Mouse (Mus musculus): Measurements from ENCODE around the gene Taf4. TPM values are rescaled to one million over a fixed set of nuclear protein-coding genes. Genes with fewer than 3 reads are reported as not detected.

Taf4 gene
- polyA plus RNA-seq, 1 experiment from 2014 or later, result 3.7 TPM

DNA sequence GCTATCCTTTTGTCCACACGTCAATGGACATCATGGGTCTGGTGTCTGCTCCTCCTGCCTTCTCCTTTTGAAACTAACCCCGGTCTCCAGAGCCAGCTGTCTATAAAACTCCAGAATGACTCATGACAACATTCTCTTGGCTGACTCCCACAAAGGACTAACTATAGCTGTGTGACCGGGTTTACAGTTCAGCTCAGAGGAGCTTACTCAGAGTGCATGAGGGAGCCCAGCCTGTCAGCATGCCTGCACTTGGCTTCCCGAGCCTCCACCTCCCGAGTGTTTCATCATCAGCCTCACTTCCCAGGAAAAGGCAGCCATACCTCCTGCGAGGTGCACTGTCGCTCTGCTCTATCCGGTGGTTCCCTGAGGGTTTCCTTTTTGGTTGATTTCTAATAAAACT is 3.4 kb upstream of the Taf4 start:
- Histone ChIP-seq H3K9ac (no peak overlapping the region), H3K36me3 (no peaks in the 10 kb centered on the region), H3K9me3 (no peaks in the 10 kb centered on the region), H3K27ac (no peak overlapping the region), H3K4me2 (no peak overlapping the region), H3K4me1 (peaks cover 8% of the 10 kb centered on the region), H3K4me3 (no peak overlapping the region), H3K27me3 (no peaks in the 10 kb centered on the region)
- ATAC-seq (ENCODE audit: borderline replicate concordance, extremely low read depth, low FRiP score, low TSS enrichment), result no peak
- 63% methylated on average over 8 of the region's 8 CpGs for WGBS

DNA sequence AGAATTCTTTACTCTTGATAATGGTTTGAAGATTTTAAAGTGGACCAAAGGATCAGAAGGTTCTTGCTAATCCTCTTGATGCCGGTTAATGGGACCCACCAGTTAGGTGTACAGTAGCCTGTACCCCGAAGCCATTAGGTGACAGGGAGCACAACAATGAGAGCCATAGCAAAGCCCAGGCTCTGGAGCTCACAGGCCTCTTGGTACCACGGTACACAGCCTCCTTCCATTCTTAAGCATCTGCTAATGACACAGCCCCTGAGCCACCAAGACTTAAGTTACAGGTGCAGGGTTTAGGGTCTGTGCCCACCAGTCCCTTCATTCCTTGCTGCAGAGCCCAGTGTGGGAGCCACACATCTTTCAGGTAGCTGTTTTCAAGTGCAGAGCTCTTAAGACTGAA is 1.8 kb upstream of the Taf4 start:
- Histone ChIP-seq H3K4me1 (peaks cover 24% of the 10 kb centered on the region), H3K27me3 (no peaks in the 10 kb centered on the region), H3K36me3 (no peaks in the 10 kb centered on the region), H3K9me3 (no peaks in the 10 kb centered on the region), H3K9ac (no peak overlapping the region), H3K27ac (no peak overlapping the region), H3K4me3 (no peak overlapping the region), H3K4me2 (no peak overlapping the region)
- no peak for ATAC-seq (ENCODE audit: borderline replicate concordance, extremely low read depth, low FRiP score, low TSS enrichment)
- WGBS, result 68% methylated on average over 3 of the region's 3 CpGs

DNA sequence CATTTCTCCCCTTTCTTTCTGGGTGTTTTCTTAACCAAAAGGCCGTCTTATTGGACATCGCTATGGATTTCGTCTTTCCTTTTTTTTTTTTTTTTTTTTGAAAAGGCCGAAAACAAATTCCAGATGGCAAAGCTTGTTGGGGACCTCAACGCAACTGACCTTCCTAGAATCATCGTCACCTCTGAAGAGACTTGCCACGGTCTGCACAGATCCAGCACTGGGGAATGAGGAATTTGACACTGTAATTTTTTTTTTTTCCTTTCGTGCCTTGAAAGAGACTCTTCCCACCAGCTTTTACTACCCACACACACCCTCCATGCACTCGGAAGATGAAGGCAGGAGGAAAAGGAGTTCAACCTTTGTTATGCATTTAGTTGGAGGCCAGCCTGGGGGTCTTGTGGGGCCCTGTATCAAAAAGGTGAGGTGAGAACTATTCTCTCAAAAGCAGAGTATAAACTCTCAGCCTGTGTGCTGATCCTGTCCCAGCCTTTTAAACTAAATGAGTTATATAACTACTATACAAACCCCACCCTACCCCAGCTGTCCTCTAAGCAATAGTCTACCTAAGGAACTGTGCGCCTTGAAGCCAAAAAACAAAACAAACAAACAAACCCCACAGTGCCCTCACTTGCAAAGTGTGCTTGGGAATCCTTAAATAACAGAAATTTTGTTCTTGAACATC is 1.0 kb upstream of the Taf4 start:
- Histone ChIP-seq H3K27me3 (no peaks in the 10 kb centered on the region), H3K4me3 (peak overlapping the region; percentile 78), H3K36me3 (no peaks in the 10 kb centered on the region), H3K9ac (peak overlapping the region; percentile 99), H3K9me3 (no peaks in the 10 kb centered on the region), H3K27ac (peak overlapping the region; percentile 95), H3K4me2 (peak overlapping the region; percentile 63), H3K4me1 (peaks cover 30% of the 10 kb centered on the region)
- no peak for ATAC-seq (ENCODE audit: borderline replicate concordance, extremely low read depth, low FRiP score, low TSS enrichment)
- WGBS, result 8% methylated on average over 10 of the region's 10 CpGs

DNA sequence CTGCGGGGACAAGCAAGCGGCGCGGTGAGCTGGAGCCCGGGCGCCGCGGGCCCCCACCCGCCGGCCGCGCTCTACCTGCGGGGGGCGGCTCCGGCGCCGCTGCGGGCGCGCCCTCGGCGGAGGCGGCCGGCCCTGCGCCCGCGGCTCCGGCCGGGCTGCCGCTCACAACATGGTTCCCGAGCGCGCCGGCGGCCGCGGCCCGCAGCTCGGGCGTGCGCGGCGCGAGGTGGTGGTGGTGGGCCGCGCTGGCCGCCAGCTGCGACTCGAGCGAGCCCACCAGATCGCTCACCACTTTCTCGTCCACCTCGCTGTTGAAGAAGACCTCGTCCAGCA is 185 bp downstream of the Taf4 start:
- peak overlapping the region; percentile 96 for H3K4me2 ChIP-seq
- peaks cover 30% of the 10 kb centered on the region for H3K4me1 ChIP-seq
- 0% methylated on average over 26 of the region's 54 CpGs for WGBS
- peak overlapping the region; percentile 78 for H3K4me3 ChIP-seq
- H3K27me3 ChIP-seq, result no peaks in the 10 kb centered on the region
- H3K9me3 ChIP-seq, result no peaks in the 10 kb centered on the region
- peak overlapping the region; percentile 76 for H3K9ac ChIP-seq
- peak; percentile 49; the same call in 1 of the 2 replicates for ATAC-seq (ENCODE audit: borderline replicate concordance, extremely low read depth, low FRiP score, low TSS enrichment)
- peak overlapping the region; percentile 90 for H3K27ac ChIP-seq
- H3K36me3 ChIP-seq, result no peaks in the 10 kb centered on the region

DNA sequence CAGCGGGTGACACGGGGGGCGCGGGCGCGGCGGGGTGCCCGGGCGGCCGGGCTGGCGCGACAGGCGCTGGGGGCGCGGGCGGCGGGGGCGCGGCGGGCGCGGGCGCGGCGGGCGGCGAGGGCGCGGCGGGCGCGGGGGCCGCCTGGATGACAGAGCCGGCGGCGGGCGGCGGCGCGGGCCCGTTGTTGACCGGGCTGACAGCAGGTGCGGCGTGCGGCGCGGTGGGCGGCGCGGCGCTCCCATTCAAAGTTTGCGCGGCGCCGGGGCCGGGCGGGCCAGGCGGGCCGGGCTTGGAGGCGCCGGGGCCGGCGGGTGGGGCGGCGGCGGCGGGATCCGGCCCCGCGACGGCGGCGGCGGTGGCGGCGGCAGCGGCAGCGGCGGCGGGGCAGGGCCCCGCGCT is 595 bp downstream of the Taf4 start:
- under 1% methylated on average over 44 of the region's 82 CpGs for WGBS
- H3K4me1 ChIP-seq, result peaks cover 30% of the 10 kb centered on the region
- ATAC-seq (ENCODE audit: borderline replicate concordance, extremely low read depth, low FRiP score, low TSS enrichment), result no peak

DNA sequence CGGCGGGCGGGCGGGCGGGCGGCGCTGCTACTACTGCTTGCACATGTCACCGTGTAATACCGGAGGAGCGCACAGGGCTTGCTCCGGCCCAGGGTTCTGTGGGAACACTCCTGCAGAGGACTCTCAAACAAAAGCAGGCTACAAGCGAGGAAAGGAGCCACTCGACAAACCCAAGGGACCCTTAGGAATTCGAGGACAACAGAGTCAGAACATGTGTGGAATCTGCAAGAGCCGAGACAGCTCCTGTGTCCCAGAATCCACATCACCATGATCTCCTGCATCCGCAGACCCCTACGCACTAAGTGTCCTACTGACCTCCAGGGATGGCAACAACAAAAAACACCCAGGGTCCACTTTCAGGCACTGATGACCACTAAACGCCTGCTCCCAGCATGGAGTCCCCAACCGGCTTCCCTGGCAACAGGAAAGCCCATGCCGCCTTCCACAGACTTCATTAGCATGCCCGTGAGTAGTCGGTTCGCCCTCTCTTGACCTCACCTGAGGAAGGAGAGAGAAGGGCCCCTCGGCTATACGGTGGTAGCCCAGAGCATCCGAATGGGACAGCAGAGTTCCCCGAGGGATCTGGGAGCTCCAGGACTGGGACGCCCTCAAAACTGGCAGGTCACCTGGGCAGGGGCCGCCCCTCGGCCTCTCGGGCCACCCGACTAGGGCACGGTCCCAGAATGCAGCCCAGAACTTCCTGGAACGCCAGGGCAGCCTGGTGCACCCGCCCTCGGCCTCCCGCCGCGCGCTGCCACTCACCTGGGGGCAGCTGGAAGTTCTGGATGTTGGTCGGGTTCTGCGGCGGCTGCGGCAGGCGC is 1.6 kb downstream of the Taf4 start:
- Histone ChIP-seq H3K27me3 (no peaks in the 10 kb centered on the region), H3K4me3 (peak overlapping the region; percentile 78), H3K9ac (peak overlapping the region; percentile 52), H3K9me3 (no peaks in the 10 kb centered on the region), H3K4me1 (peaks cover 30% of the 10 kb centered on the region), H3K27ac (no peak overlapping the region), H3K36me3 (no peaks in the 10 kb centered on the region), H3K4me2 (peak overlapping the region; percentile 96)
- WGBS, result 6% methylated on average over 45 of the region's 45 CpGs
- no peak for ATAC-seq (ENCODE audit: borderline replicate concordance, extremely low read depth, low FRiP score, low TSS enrichment)

More for the DNA sequence above, 595 bp downstream of the Taf4 start:
- no peaks in the 10 kb centered on the region for H3K9me3 ChIP-seq
- peak overlapping the region; percentile 76; the same call in 1 of the 2 replicates for H3K9ac ChIP-seq
- H3K27ac ChIP-seq, result no peak overlapping the region; the same call in 1 of the 2 replicates
- H3K36me3 ChIP-seq, result no peaks in the 10 kb centered on the region
- peak overlapping the region; percentile 96 for H3K4me2 ChIP-seq
- H3K27me3 ChIP-seq, result no peaks in the 10 kb centered on the region
- peak overlapping the region; percentile 78 for H3K4me3 ChIP-seq

DNA sequence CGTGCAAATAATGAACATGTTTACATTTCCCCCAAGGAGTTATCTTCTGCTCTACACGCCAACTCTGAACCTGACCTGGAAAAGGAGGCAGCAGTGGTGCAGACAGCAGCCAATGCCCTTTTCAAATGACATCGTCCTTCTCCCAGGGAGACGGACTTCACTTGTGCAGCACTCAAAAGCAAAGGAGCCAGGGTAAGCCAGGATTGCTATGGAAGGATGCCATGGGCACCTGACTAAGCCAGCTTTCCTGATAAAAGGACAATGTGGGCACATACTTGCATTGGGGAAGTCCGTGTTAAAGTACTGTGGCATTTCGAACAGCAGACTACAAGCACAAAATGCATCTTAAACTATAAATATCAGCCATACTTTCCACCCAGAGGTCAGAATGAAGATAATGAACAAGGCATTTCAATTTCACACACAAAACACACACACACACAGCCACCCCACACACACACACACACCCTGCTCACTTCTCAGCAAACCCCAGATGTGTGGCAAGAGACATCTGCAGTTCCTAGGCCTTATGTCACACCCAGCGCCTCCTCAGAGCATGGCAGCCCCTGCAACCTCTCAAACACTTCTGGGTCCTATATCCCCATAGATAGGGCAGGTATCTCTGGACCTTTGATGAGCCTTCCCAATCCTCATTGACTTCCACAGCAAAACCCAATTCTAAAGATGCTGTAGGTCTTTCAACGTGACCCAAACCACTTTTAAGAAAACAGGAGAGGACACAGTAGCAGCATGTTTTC is 2.4 kb downstream of the Taf4 start:
- H3K4me1 ChIP-seq, result peaks cover 30% of the 10 kb centered on the region
- H3K9ac ChIP-seq, result 0 out of 2 replicates have a peak overlapping the region, but pooled peaks have one; percentile 52

DNA sequence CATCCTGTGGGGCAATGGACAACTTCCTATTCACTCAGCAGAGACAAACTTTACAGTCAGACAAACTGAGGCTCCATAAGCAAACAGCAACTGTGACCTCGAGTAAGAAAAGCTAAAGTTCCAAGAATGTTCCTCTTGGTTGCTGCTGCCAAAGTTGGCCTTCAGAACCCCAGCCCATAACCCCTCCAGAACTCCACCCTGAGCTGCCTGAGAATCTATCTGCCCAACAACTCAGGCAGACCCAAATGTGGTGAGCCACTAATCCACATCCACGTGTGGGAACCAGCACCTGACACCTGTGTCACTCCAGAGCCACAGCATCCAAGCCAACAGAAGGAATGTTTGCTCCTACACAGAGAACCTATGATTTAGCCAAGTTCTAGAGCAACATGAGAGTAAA is 4.0 kb downstream of the Taf4 start:
- no peaks in the 10 kb centered on the region for H3K36me3 ChIP-seq
- ATAC-seq (ENCODE audit: borderline replicate concordance, extremely low read depth, low FRiP score, low TSS enrichment), result no peak
- H3K27ac ChIP-seq, result no peak overlapping the region
- H3K4me3 ChIP-seq, result no peak overlapping the region
- 41% methylated on average over 2 of the region's 2 CpGs for WGBS
- no peaks in the 10 kb centered on the region for H3K9me3 ChIP-seq
- no peak overlapping the region for H3K9ac ChIP-seq
- no peak overlapping the region for H3K4me2 ChIP-seq
- no peaks in the 10 kb centered on the region for H3K27me3 ChIP-seq
- peaks cover 32% of the 10 kb centered on the region for H3K4me1 ChIP-seq

More for the DNA sequence above, 2.4 kb downstream of the Taf4 start:
- no peaks in the 10 kb centered on the region for H3K27me3 ChIP-seq
- peak overlapping the region; percentile 96 for H3K4me2 ChIP-seq
- H3K36me3 ChIP-seq, result no peaks in the 10 kb centered on the region
- H3K27ac ChIP-seq, result no peak overlapping the region
- H3K9me3 ChIP-seq, result no peaks in the 10 kb centered on the region
- peak overlapping the region; percentile 78 for H3K4me3 ChIP-seq
- 23% methylated on average over 8 of the region's 8 CpGs for WGBS
- ATAC-seq (ENCODE audit: borderline replicate concordance, extremely low read depth, low FRiP score, low TSS enrichment), result no peak

DNA sequence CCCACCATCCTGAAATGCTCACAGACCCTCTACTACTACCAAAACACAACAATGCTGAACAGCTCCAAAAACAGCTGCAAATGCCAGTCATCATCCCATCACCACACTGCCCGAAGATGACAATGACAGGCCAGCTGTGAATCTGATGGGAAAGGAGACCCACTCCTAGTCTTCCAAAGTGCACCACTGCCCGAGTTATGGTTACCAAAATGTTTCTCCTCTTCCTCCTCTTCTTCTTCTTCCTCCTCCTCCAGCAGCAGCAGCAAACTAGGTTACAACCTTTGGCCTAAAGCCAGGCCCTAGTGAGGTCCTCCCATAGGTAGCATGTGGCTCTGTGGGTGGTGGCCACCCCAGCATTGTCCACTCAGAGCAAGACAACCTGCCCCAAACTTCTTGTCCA is 4.6 kb downstream of the Taf4 start:
- Histone ChIP-seq H3K4me3 (no peak overlapping the region), H3K9ac (no peak overlapping the region), H3K36me3 (no peaks in the 10 kb centered on the region), H3K4me1 (peaks cover 37% of the 10 kb centered on the region), H3K27ac (no peak overlapping the region), H3K27me3 (no peaks in the 10 kb centered on the region), H3K9me3 (no peaks in the 10 kb centered on the region), H3K4me2 (no peak overlapping the region)
- ATAC-seq (ENCODE audit: borderline replicate concordance, extremely low read depth, low FRiP score, low TSS enrichment), result no peak
- WGBS, result 56% methylated on average over 2 of the region's 2 CpGs

DNA sequence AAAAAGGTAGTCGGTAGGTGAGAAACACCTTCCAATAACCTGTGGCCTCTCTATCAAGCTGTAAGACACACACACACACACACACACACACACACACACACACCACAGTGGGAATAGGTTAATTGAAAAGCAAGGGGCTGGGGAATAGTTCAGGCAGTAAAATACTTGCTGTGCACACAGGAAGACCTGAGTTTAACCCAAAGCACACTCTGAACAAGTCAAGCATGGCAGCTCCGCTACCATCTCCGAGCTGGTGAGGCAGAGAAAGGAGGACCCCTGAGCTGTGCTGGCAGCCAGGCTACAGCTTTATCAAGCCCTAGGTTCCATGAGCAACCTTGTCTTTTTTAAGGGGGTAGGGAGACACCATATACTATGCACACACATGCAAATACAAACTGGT is 7.3 kb downstream of the Taf4 start:
- WGBS, result 78% methylated on average over 3 of the region's 3 CpGs
- no peaks in the 10 kb centered on the region for H3K9me3 ChIP-seq
- H3K27ac ChIP-seq, result no peak overlapping the region
- H3K9ac ChIP-seq, result no peak overlapping the region
- no peaks in the 10 kb centered on the region for H3K36me3 ChIP-seq
- ATAC-seq (ENCODE audit: borderline replicate concordance, extremely low read depth, low FRiP score, low TSS enrichment), result no peak
- no peaks in the 10 kb centered on the region for H3K27me3 ChIP-seq
- no peak overlapping the region for H3K4me3 ChIP-seq
- no peak overlapping the region for H3K4me2 ChIP-seq
- H3K4me1 ChIP-seq, result peaks cover 37% of the 10 kb centered on the region

DNA sequence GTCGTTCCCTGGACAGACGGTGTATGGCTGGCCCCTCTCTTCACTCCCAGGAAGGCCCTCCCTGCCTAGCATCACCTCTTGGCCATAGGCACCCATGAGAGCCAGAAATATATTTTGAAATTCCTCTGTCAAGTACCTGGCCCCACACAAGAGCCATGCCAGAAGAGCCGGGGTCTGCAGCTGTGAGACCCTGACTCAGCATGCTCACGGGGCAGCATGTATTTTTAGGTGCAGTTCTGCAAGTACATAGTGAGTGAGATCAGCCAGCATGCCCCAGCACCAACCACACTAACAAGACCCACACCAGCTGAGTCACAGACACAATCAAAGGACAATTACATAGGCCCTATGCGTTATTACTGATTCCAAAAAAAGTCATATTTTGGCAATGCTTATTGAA is 8.8 kb downstream of the Taf4 start:
- Histone ChIP-seq H3K4me3 (no peak overlapping the region), H3K27ac (no peak overlapping the region), H3K4me2 (no peak overlapping the region), H3K4me1 (peaks cover 22% of the 10 kb centered on the region), H3K36me3 (no peaks in the 10 kb centered on the region), H3K9me3 (no peaks in the 10 kb centered on the region), H3K27me3 (no peaks in the 10 kb centered on the region), H3K9ac (no peak overlapping the region)
- WGBS, result 51% methylated on average over 5 of the region's 5 CpGs
- ATAC-seq (ENCODE audit: borderline replicate concordance, extremely low read depth, low FRiP score, low TSS enrichment), result no peak

DNA sequence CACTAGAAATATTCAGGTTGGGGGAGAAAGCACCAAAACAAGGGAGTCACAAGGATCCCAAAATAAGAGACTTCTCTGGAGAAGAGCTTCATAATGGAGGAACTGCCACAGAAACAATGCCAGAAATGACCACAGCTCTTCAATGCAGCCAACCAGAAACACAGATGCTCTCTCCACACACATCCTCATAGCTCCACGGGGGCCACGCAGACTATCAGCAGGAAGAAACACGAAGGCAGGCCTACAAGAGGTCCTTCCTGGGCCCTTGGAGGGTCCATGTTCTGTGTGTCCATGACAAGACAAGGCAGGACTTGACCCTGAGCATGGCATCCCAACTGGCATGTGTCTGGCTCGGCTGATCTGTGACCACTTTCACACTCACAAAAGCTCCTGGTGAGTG is 15.0 kb downstream of the Taf4 start:
- ATAC-seq (ENCODE audit: borderline replicate concordance, extremely low read depth, low FRiP score, low TSS enrichment), result no peak
- Histone ChIP-seq H3K4me2 (no peak overlapping the region), H3K9me3 (no peaks in the 10 kb centered on the region), H3K4me3 (no peak overlapping the region), H3K27me3 (no peaks in the 10 kb centered on the region), H3K36me3 (no peaks in the 10 kb centered on the region), H3K9ac (no peak overlapping the region), H3K27ac (no peak overlapping the region), H3K4me1 (peaks cover 14% of the 10 kb centered on the region; the same call in 1 of the 2 replicates)
- WGBS, result 75% methylated on average over 4 of the region's 4 CpGs
